Mouse (Mus musculus): ENCODE measurements around the gene Ints11.

Ints11 gene

GRCm38 (mm10) chr4:155848434-155849095 lies 20.8 kb upstream of the Ints11 start:
- DNase-seq: no peak

GRCm38 (mm10) chr4:155849391-155849790 lies 20.0 kb upstream of the Ints11 start:
- no peak for DNase-seq

DNA sequence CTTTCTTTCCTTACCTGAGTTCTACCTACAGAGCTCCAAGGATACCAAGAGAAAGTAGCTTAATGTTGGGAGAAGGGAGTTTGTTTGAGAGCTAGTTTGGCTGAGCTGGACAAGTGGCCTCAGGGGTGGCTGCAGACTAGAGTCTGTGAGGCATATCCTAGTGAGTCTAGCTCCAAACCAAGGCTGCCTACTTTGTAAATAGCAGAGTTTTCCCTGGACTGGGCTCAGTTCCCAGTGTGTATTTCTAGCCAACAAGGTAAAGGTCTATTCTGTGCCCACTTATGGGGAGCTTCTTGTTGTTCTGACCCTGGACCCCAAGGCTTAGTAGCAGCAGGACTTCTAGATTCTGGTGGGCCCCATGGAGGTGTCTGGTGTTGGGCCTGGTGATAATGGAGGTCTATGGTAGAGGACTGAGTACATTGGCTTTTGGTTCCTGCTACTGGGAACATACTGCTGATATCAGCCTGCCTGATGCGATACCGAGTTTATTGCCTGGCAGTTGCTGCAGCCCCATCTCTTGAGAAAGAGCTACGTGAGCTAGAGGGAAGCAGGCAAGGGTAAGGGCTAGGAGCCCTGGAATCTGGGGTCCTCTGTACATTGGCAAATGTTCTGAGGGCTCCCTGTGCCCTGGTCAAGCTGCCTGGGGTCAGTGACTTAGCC lies 19.4 kb upstream of the Ints11 start:
- DNase-seq: no peak

GRCm38 (mm10) chr4:155851368-155851767 lies 18.0 kb upstream of the Ints11 start:
- no peak for DNase-seq

- peak; percentile 81 to 82 for DNase-seq
Observed at GRCm38 (mm10) chr4:155851951-155852411, 17.4 kb upstream of the Ints11 start.

DNA sequence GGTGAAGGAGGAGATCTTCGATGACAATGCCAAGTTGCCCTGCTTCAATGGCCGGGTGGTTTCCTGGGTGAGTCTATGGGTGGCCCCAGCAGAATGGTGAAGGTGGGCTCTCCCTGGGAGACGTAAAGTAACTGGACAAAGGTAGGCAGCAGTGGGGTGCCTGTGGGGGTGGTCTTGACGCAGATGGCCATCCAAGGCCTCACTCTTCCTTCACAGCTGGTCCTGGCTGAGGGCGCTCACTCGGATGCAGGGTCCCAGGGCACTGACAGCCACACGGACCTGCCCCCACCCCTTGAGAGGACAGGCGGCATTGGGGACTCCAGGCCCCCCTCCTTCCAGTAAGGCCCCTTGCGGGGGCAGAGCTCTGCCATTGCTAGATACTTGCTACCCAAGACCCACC lies 15.9 kb upstream of the Ints11 start:
- no peak for DNase-seq

DNA sequence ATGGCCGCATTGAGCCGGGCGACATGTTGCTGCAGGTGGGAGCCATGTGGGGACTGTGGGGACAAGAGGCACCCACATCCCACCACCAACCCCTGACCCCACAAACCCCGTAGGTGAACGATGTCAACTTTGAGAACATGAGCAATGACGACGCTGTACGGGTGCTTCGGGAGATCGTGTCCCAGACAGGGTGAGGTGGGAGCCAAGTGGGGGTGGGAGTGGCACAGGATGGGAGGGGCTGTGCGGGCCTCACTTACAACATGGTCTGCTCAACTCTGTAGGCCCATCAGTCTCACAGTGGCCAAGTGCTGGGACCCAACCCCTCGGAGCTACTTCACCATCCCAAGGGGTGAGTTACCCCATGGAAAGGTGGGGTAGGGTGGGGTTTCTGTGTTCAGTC lies 14.4 kb upstream of the Ints11 start:
- no peak for DNase-seq

- DNase-seq: peak in 1 of 2 experiments; percentile 10
Observed at GRCm38 (mm10) chr4:155856071-155856470, 13.3 kb upstream of the Ints11 start.

GRCm38 (mm10) chr4:155856881-155857280 lies 12.5 kb upstream of the Ints11 start:
- DNase-seq: no peak

DNA sequence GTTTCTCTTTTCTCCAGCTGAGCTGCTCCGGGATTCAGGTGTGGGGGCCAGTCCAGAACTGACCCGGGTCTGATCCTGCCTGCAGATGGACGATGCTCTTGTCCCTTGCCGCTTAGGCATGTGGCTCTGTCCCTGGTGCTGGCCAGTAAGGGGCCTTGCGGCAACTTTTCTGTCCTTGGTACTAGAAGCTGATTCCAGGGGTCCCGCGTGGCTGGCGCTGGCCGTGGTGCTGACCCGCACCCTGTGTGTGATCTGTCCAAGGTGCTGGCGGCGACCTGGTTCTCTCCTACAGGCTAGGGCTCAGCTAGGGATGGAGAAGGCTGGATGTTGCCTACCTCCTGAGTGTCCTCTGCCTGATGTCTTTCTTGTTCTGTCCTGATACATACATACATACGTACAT lies 10.0 kb upstream of the Ints11 start:
- no peak for DNase-seq

GRCm38 (mm10) chr4:155861787-155862186 lies 7.6 kb upstream of the Ints11 start:
- DNase-seq: no peak

DNA sequence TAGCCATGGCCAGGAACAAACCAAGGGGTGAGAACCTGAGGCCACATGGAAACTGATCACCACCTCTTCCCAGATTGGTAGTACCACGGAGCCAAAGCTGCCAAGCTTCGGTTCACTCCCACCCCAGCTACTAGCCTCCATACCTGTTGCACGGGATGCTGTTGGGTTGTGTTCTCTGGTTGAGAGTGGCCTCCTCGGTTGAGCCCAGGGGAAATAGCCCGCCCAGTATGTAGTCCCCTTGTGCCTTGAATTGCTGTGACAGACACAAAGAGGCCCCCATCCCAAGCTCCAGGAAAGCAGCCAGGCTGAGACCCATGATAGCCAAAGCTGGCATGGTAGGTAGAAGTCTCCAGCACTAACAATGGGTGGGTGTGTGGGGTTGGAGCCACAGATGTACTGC lies 6.3 kb upstream of the Ints11 start, which contains the start of gene Tas1r3:
Gene Tas1r3 (minus strand): TSS at position 362 of the 400 bp plus-strand sequence.
- no peak for DNase-seq

DNA sequence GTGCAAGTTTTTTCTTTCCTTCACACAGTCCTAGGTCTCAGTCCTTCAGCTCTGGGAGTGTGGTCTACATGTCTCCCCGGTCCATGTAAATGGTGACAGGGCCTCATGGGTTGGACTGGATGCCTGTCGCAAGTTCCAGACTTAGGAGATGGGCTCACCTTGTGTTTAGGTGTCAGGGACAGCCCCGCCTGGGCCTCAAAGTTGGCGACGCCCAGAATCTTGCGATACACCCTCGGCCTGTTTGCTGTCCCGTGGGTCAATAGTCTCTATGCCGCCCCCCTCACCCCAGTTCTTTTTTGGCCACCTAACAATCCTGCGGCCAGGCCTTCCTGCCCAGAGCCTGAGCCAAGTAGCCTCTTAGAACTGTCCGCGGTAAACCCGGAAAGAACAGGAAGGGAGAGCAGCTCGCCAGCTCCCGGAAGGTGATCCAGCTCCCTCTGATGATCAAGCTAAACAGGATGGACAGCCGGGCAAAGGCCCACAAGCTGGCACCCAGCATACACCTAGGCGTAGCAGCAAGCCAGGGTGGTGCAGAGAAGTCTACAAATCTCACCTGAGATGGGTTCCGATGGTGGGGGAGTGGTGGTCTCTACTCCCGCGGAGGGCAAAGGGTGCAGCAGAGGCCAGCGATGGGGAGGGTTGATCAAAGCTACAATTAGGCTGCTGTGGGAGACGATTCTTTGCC lies 590 bp upstream of the Ints11 start:
- no peak for DNase-seq

DNA sequence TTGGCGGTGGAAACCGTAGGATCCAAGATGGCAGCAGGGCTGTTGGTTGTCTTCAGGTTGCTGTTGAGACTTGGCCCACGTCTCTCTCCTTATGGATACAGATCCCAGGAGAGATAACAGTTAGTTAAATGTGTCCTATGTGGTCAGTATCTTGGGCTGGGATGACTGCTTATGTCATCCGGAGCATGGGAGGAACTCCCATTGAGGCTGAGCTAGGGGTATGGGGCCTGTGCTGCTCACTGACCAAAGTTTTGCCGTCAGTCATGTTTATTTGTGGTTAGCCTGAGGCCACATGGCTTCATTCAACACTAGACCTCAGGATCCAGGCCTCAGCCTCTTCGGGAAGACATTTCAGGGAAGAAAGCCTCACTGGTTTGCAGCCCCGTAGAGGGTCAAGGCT lies 2.1 kb downstream of the Ints11 start:
- DNase-seq: no peak

DNA sequence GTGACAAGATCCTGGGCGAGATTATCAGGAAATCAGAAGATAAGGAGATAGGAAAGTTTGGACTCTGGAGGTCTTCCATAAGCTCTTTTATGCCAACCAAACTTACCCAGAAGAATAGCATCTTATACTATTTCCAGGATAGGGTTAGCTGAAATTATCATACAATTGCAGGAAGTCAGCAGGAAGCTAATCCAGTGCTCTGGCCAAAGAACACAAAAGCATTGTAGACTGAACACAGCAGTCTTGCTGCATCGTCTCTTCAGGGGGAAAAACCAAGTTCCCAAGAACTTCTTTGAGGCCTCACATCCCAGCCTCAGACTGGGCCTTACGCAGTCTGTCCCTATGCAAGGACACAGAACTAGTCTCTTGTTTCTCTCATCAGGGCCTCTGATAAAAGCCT lies 14.2 kb downstream of the Ints11 start:
- DNase-seq: no peak

- DNase-seq: no peak
Observed at GRCm38 (mm10) chr4:155886330-155886729, 17.0 kb downstream of the Ints11 start.

DNA sequence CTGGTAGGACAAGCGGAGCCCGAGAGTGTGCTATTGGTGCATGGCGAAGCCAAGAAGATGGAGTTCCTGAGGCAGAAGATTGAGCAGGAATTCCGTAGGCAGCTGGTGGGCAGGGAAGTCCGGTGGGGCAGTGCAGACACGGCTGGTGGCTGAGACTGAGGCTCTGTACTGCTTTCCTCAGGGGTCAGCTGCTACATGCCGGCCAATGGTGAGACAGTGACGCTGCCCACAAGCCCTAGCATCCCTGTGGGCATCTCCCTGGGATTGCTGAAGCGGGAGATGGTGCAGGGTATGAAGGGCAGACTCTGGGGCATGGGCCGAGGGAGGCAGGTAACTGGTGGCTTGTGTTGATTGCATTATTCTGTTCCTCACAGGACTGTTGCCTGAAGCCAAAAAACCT lies 18.3 kb downstream of the Ints11 start:
- no peak for DNase-seq

DNA sequence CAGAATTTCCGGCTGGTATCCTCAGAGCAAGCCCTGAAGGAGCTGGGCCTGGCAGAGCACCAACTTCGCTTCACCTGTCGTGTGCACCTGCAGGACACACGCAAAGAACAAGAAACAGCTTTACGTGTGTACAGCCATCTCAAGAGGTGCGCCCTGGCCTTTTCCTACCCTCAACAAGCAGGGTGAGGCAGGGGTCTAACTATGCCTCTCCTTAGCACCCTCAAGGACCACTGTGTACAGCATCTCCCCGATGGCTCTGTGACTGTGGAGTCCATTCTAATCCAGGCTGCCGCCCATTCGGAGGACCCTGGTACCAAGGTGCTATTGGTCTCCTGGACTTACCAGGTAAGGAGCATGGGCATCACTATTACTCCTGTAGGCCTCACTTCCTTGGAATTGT lies 18.8 kb downstream of the Ints11 start:
- no peak for DNase-seq

DNA sequence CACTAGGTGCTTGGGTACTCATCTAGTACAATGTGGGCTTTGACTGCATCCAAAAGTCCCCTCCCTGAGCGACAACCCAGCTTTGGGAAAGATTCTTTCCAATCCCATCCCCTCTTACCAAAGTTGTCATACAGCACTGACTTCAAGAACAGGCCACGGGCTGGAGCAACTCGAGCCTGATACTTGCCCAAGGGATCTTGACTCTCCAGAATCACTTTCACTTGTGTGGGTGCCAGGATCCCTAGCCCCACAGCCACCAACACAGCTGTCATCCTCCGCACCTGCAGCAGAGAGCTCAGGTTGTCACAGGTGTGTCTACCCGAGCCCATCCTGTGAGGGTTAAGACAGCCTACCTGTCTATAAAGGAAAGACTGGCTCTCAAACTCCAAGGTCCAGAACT lies 20.0 kb downstream of the Ints11 start:
- DNase-seq: no peak

GRCm38 (mm10) chr4:155891011-155891471 lies 21.7 kb downstream of the Ints11 start:
- DNase-seq: no peak

- DNase-seq: peak; percentile 99 to 100
Observed at GRCm38 (mm10) chr4:155891551-155892001, 22.2 kb downstream of the Ints11 start, which contains the start of the genes Pusl1 and Acap3. Gene Pusl1, minus strand, starts transcription at chr4:155891781. Gene Acap3, plus strand, starts transcription at chr4:155891822.

GRCm38 (mm10) chr4:155892017-155892416 lies 22.7 kb downstream of the Ints11 start:
- peak; percentile 96 for DNase-seq

- DNase-seq: peak in 1 of 2 experiments; percentile 67
Observed at GRCm38 (mm10) chr4:155892438-155893211, 23.3 kb downstream of the Ints11 start.

Measured in cerebellum, postnatal 10 days (tissue).